Mouse (Mus musculus): Measurements from ENCODE around the gene 2010111I01Rik.

DNA sequence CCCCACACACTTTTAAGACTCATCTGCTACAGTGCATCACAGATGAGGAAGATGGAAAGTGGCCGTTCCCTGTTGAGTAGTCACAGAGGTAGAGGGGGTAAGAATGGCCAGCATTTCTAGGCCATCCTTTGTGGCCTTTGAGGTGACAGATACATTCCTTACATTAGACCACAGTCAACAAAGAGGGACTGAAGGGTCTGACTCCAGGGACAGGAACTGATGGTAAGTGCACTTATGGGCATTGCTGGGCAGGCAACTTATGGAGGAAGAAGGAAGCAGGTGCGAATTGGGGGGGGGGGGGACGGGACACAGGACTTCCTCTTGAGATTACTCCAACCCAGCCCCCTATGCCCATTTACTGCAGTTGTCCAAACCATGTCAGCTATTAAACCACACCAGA, 187.8 kb downstream of the 2010111I01Rik start:
- TF ChIP-seq SIN3A (IDR thresholded peaks at IDR 0.05; ENCODE audit: low read length) (no peak), EP300 (IDR thresholded peaks at IDR 0.05; ENCODE audit: low read length) (no peak)

All from CH12.LX (cell line).